Mouse (Mus musculus) embryonic fibroblast, embryonic 13.5 days (primary cell): Measurements from ENCODE around the gene Tmem132b.

Experiments used
- CTCF ChIP-seq: IDR thresholded peaks from 2 replicates; pipeline ENCODE4 v1.5.1; 2011; ENCODE audit warnings: mild to moderate bottlenecking, control low read depth, low read length, moderate library complexity, borderline replicate concordance; ENCODE audit not compliant: insufficient read depth
- POLR2A ChIP-seq: IDR thresholded peaks from 2 replicates; pipeline ENCODE4 v1.6.1; 2011; ENCODE audit warnings: low read depth, mild to moderate bottlenecking, control low read depth, low read length, moderate library complexity

- TF ChIP-seq POLR2A (no peak), CTCF (no peak)
Observed at GRCm38 (mm10) chr5:125649982-125650381, 118.4 kb downstream of the Tmem132b start.
